Mouse (Mus musculus) bone marrow macrophage, adult 2 months (primary cell): ENCODE measurements around the gene Rhbg. TPM values are rescaled to one million over a fixed set of nuclear protein-coding genes. Genes with fewer than 3 reads are reported as not detected.

Experiments used
- H3K27ac ChIP-seq: 2 replicates; pipeline ENCODE4 v1.5.1; 2012; ENCODE audit warnings: low read depth, low read length; ENCODE audit not compliant: insufficient read depth
- H3K4me1 ChIP-seq: 2 replicates; pipeline ENCODE4 v1.6.1; 2012; ENCODE audit warnings: low read length; ENCODE audit not compliant: control insufficient read depth, insufficient read depth
- H3K4me3 ChIP-seq: 2 replicates; pipeline ENCODE4 v1.5.1; 2012; ENCODE audit warnings: mild to moderate bottlenecking, low read length, moderate library complexity; ENCODE audit not compliant: insufficient read depth
- CTCF ChIP-seq: IDR thresholded peaks from 2 replicates; pipeline ENCODE4 v1.5.1; 2012; ENCODE audit warnings: low read depth, mild to moderate bottlenecking, low read length, moderate library complexity
- POLR2A ChIP-seq: IDR thresholded peaks from 2 replicates; pipeline ENCODE4 v1.6.1; 2012; ENCODE audit warnings: mild to moderate bottlenecking, low read depth, low read length, borderline replicate concordance
- polyA plus RNA-seq: library from polyadenylated mRNA; stranded (reverse); fragments of >200 nt; gene quantifications from 2 replicates; pipeline ENCODE4 v1.2.4, GENCODE M21; 2012; ENCODE audit not compliant: missing spikeins, insufficient read depth, insufficient read length

Gene Rhbg
- polyA plus RNA-seq, 1 experiment = not detected

DNA sequence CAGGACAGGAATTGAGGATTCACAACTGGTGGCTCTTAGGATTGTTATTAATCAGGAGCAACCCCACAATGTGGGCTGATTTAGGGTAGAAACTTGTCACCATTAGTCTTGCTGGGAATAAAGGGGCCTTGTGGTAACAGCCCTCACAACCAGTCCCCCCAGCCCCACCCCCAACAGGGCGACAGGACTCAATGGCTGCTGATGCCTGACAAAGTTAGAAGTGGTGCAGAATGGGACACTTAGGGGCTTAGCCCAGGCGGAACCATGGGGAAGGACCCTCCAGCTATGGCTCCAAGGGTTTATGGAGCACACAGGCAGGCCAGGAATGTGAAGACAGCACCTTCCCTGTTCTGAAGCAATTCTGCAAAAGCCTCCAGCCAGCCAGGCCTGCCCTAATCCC, 18.9 kb downstream of the Rhbg start:
- Histone ChIP-seq H3K4me3 (no peak overlapping the region), H3K4me1 (peaks cover 8% of the 10 kb centered on the region), H3K27ac (no peak overlapping the region)
- no peak for TF ChIP-seq POLR2A
- TF ChIP-seq CTCF = no peak

DNA sequence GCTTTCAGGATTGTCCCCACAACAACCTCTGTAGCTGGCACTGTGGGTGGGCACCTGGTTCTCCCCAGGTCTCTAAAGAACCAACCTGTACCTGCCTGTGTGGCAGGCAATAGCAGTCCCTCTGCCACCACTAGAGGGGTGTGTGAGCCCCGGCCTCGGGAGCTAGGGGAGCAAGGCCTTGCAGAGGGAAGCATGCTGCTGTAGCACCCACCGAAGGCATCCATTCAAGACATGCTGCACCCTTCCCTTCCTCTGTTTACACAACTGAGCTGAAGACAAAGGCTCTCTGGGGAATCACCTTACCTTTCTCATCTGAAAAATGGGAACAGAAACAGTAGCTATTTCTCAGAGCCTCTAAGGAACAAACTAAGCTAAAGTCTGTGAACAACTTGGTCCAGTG, 19.3 kb downstream of the Rhbg start:
- TF ChIP-seq CTCF (0 out of 2 replicates have a peak, but pooled peaks have one; percentile 18), POLR2A (no peak)
- Histone ChIP-seq H3K27ac (no peak overlapping the region), H3K4me1 (peaks cover 8% of the 10 kb centered on the region), H3K4me3 (no peak overlapping the region)

DNA sequence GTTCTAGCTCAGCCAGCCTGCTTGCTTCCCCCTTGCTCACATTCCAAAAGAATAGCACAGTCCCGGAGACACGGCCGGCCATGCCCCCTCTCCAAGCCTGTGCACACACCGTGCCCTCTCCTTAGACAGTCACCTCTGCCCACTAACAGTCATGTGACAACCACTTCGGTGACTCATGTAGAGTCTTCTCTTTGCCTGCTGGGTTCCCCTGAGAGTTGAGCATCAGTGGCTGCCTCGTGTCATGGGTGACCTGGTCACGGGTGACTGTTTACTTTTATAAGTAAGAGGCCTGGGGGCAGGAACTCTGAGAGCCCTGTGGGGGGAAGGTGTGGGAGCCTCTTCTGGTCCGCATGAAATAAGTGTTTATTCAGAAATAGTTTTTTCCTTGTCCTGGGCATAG, 20.5 kb downstream of the Rhbg start:
- H3K4me1 ChIP-seq = peaks cover 8% of the 10 kb centered on the region
- no peak overlapping the region for H3K27ac ChIP-seq
- TF ChIP-seq CTCF (no peak), POLR2A (no peak)
- H3K4me3 ChIP-seq = no peak overlapping the region

DNA sequence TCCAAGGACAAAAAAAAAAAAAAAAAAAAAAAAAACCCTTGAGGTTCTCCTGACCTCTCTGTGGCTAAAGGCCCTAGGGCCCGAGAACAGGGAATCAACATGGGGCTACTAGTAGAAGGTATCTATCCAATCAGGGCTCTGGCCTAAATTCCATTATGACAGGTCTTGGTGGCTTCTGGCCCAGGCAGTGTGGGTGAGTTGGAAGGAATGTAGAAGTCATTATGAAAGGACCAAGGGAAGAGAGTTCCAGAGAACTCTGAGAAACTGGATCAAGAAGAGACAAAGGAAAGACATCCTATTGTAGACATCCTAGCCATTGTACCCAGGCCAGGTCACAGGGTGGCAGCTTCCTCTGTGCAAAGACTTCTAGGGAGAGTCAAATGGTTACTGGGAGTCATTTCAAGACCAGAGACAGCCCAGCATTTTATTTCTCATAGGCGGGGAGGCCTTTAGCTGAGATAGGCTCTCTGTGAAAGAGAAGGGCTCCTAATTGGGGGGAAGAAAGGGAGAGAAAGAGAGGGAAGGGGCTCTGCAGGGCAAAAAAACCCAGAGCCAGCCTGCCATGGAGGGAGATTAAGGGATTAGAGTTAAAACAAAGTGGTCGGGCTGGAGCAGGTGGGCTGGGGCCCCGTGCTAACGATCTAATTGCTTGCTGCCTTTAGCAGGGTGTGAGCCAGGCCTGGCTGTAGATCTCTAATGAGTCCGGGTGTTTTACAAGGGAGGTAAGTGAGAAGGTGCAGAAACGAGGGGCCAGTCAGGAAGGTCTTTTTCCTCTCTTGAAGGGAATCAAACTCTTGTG, 21.5 kb downstream of the Rhbg start:
- H3K4me3 ChIP-seq = no peak overlapping the region
- TF ChIP-seq POLR2A = no peak
- TF ChIP-seq CTCF = no peak
- peaks cover 8% of the 10 kb centered on the region for H3K4me1 ChIP-seq
- no peak overlapping the region for H3K27ac ChIP-seq

DNA sequence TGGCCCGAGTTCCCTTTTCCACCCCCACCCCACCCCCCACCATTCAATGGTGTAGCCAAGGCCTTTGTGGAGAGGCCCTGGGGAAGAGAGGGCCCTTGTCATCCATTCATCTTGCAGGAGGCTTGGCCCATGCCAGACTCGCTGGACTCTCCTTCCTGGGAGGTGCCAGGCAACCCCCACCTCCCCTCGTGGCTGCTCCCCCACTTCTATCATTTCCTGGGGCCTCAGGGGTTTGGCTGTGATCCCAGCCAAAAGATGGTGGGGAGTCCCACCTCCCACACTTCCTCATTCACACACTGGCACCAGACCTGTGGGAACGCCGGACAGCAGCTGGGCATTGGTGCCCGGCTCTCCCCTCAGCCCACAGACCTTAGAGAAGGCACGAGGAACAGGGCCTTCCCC, 22.2 kb downstream of the Rhbg start:
- Histone ChIP-seq H3K27ac (no peak overlapping the region), H3K4me1 (peaks cover 8% of the 10 kb centered on the region), H3K4me3 (no peak overlapping the region)
- no peak for TF ChIP-seq CTCF
- no peak for TF ChIP-seq POLR2A

DNA sequence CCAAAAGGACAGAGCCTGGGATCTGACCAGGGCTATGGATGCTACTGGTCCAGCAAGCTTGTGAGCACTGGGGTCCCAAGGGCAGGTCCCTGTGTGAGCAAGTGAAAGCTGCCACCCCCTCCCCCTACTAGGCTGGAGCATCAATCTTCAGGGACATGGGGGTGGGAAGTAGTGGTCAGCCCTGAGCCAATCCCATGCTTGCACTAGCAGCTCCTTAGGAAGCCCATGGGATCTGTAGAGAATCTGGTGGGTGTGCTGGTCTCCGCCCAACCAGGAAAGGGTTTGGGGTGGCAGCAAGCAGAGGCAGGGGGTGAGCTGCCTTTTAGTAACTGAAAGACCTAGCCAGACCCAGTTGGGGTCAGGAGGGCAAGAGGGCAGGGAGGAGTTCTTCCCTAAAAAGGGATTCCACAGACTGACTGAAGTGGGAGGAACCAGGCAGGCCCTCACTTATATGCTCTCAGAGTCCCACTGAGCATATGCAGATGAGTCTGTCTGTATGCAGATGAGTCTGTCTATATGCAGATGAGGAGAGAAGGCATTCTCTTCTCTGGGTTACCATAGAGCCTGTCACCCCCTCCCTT, 23.4 kb downstream of the Rhbg start:
- H3K27ac ChIP-seq = no peak overlapping the region
- peaks cover 8% of the 10 kb centered on the region for H3K4me1 ChIP-seq
- H3K4me3 ChIP-seq = no peak overlapping the region
- TF ChIP-seq POLR2A = no peak
- no peak for TF ChIP-seq CTCF

DNA sequence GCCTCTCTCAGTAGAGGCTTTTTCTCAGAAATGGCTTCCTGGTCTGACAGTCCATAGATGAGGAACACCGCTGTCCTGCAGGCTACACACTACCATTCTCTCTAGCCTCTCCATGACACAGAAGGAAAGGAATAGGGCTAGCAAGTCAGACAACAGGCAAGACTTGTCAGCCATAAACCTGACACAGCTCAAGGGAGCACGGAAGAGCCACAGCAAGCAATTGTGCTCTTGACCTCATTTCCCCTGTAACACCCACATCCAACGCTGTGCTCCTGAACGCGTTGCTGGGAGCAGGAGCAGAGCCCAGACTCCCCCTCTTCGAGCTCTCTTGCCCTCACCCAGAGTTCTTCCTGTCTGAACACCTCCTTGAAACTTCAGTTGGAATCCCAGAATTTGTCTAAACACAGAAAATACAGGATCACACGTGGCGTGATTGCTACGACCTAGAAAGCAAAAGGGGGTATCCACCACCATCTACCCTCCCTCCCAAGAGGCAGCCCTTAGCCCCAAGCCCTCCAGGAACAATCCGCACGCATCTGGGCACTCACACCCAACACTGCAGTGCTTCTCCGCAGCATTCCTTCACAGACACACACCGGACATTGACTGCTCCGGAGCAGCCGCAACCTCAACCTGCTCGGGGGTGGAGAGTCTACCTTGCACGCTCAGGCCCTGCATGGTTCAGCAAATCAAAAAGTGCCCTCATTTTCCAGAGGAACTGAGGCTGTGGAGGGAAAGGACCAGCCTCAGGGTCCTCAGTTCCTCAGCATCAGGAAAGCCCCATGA, 24.1 kb downstream of the Rhbg start:
- TF ChIP-seq POLR2A (no peak), CTCF (no peak)
- no peak overlapping the region for H3K27ac ChIP-seq
- H3K4me1 ChIP-seq = peaks cover 8% of the 10 kb centered on the region
- H3K4me3 ChIP-seq = no peak overlapping the region

DNA sequence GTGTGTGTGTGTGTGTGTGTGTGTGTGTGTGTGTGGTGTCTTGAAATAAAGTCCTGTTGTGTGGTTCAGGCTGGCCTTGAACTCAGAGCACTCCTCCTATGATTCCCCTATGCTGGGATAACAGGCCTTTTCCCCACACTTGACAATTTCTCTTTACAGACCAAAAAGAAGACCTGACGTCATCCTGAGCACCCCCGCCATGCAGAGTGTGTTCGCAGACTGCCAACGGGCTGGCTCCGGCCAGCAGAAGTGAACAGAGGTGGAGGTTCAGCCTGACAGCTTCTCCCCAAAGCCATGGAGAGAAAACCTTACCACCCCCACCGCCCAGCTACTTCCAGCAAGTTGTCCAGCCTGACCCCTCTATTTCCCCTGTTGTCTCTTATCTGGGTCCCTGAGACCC, 25.0 kb downstream of the Rhbg start:
- TF ChIP-seq CTCF (no peak), POLR2A (no peak)
- Histone ChIP-seq H3K4me1 (peaks cover 8% of the 10 kb centered on the region), H3K27ac (no peak overlapping the region), H3K4me3 (no peak overlapping the region)

DNA sequence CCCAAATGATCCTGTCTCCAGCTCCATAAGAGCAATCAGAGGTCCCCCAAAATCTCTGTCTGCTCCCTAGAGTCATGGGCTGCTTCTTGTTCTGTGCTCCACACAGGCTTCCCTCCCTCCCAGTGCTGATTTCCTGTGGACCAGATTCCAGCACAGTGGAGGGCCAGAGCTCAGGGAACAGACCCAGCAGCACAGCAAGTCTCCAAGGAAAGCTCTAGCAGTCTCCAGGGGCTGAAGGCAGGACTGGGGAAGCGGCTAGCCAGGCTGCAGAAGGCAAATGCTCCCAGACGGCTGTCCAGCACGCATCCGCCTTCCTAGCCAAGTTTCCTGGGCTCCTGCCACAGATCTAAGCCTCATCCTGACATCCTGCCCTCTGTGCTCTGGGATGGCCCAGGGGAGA, 25.6 kb downstream of the Rhbg start:
- Histone ChIP-seq H3K4me1 (peaks cover 8% of the 10 kb centered on the region), H3K27ac (no peak overlapping the region), H3K4me3 (no peak overlapping the region)
- TF ChIP-seq POLR2A (no peak), CTCF (no peak)

DNA sequence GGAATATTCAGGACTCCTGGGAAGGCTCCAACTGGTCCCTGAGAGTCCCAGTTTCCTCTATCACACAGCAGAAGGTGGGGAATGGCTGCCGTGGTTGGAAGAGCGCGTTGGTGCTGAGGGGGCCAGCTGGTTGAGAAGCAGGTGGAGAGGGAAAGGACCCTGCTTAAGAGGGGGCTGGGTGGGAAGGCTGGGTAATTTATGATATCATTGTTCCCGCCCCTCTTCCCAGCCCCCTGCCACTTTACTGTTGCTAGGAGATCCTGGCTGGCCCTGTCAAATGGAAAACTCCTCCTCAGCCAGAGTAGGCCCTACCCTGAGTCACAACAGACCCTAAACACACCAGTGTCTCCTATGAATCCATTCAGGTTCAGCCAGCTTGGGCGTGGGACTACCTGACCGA, 26.5 kb downstream of the Rhbg start:
- no peak overlapping the region for H3K27ac ChIP-seq
- peaks cover 8% of the 10 kb centered on the region for H3K4me1 ChIP-seq
- no peak overlapping the region for H3K4me3 ChIP-seq
- TF ChIP-seq POLR2A (no peak), CTCF (no peak)
